Mouse (Mus musculus): ENCODE results near the gene Itgb5. TPM values are rescaled to one million over a fixed set of nuclear protein-coding genes. Genes with fewer than 3 reads are reported as not detected.
A peak's percentile ranks its signal among the peaks of the same experiment; 100 is the strongest.

Itgb5 gene
- polyA plus RNA-seq, 1 experiment from 2014 or later, result 16.8 TPM

GRCm38 (mm10) chr16:33871865-33872443 is 42.5 kb downstream of the Itgb5 start:
- 46% methylated on average over 14 of the region's 14 CpGs for WGBS
- Histone ChIP-seq H3K4me1 (ENCODE audit: insufficient read depth, low read length) (peaks cover 6% of the 10 kb centered on the region; the same call in 1 of the 2 replicates), H3K27me3 (ENCODE audit: insufficient read depth, low read length) (no peaks in the 10 kb centered on the region), H3K9ac (replicated peaks; ENCODE audit: low read length) (0 out of 2 replicates have a peak overlapping the region, but pooled peaks have one; percentile 3), H3K9me3 (ENCODE audit: low read length) (no peaks in the 10 kb centered on the region), H3K36me3 (ENCODE audit: insufficient read depth, low read length) (peaks cover 5% of the 10 kb centered on the region; the same call in 1 of the 2 replicates), H3K4me3 (ENCODE audit: low read length) (no peak overlapping the region), H3K27ac (ENCODE audit: low read length) (peak overlapping the region; percentile 50), H3K4me2 (replicated peaks; ENCODE audit: low read depth, low read length) (no peak overlapping the region)
- ATAC-seq (ENCODE audit: low FRiP score, low TSS enrichment), result peak; percentile 67

- H3K9me3 ChIP-seq (ENCODE audit: low read length), result no peaks in the 10 kb centered on the region
- no peak overlapping the region for H3K4me2 ChIP-seq (replicated peaks; ENCODE audit: low read depth, low read length)
- peaks cover 5% of the 10 kb centered on the region; the same call in 1 of the 2 replicates for H3K36me3 ChIP-seq (ENCODE audit: insufficient read depth, low read length)
- H3K27ac ChIP-seq (ENCODE audit: low read length), result peak overlapping the region; percentile 50; the same call in 1 of the 2 replicates
- no peak overlapping the region for H3K9ac ChIP-seq (replicated peaks; ENCODE audit: low read length)
- no peak for ATAC-seq (ENCODE audit: low FRiP score, low TSS enrichment)
- peaks cover 11% of the 10 kb centered on the region for H3K4me1 ChIP-seq (ENCODE audit: insufficient read depth, low read length)
- WGBS, result 76% methylated on average over 7 of the region's 7 CpGs
- H3K27me3 ChIP-seq (ENCODE audit: insufficient read depth, low read length), result no peaks in the 10 kb centered on the region
- H3K4me3 ChIP-seq (ENCODE audit: low read length), result no peak overlapping the region
These were observed 43.8 kb downstream of the Itgb5 start for GRCm38 (mm10) chr16:33873282-33873681.

- no peaks in the 10 kb centered on the region for H3K27me3 ChIP-seq (ENCODE audit: insufficient read depth, low read length)
- H3K4me3 ChIP-seq (ENCODE audit: low read length), result no peak overlapping the region
- H3K9ac ChIP-seq (replicated peaks; ENCODE audit: low read length), result no peak overlapping the region
- ATAC-seq (ENCODE audit: low FRiP score, low TSS enrichment), result no peak
- H3K4me1 ChIP-seq (ENCODE audit: insufficient read depth, low read length), result peaks cover 20% of the 10 kb centered on the region
- 53% methylated on average over 6 of the region's 6 CpGs for WGBS
- no peak overlapping the region for H3K4me2 ChIP-seq (replicated peaks; ENCODE audit: low read depth, low read length)
- H3K9me3 ChIP-seq (ENCODE audit: low read length), result no peaks in the 10 kb centered on the region
- peak overlapping the region; percentile 27; the same call in 1 of the 2 replicates for H3K27ac ChIP-seq (ENCODE audit: low read length)
- H3K36me3 ChIP-seq (ENCODE audit: insufficient read depth, low read length), result peaks cover 7% of the 10 kb centered on the region; the same call in 1 of the 2 replicates
These were observed 48.7 kb downstream of the Itgb5 start for GRCm38 (mm10) chr16:33878041-33878783.

GRCm38 (mm10) chr16:33879031-33879430 is 49.6 kb downstream of the Itgb5 start:
- no peaks in the 10 kb centered on the region for H3K27me3 ChIP-seq (ENCODE audit: insufficient read depth, low read length)
- peak; percentile 18; the same call in 1 of the 2 replicates for ATAC-seq (ENCODE audit: low FRiP score, low TSS enrichment)
- H3K27ac ChIP-seq (ENCODE audit: low read length), result no peak overlapping the region

GRCm38 (mm10) chr16:33879556-33879955 is 50.1 kb downstream of the Itgb5 start:
- Histone ChIP-seq H3K27ac (ENCODE audit: low read length) (no peak overlapping the region), H3K9ac (replicated peaks; ENCODE audit: low read length) (no peak overlapping the region), H3K4me1 (ENCODE audit: insufficient read depth, low read length) (peaks cover 32% of the 10 kb centered on the region), H3K4me2 (replicated peaks; ENCODE audit: low read depth, low read length) (no peak overlapping the region), H3K27me3 (ENCODE audit: insufficient read depth, low read length) (no peaks in the 10 kb centered on the region), H3K36me3 (ENCODE audit: insufficient read depth, low read length) (peaks cover 7% of the 10 kb centered on the region; the same call in 1 of the 2 replicates), H3K9me3 (ENCODE audit: low read length) (no peaks in the 10 kb centered on the region), H3K4me3 (ENCODE audit: low read length) (no peak overlapping the region)
- no peak for ATAC-seq (ENCODE audit: low FRiP score, low TSS enrichment)
- 41% methylated on average over 4 of the region's 4 CpGs for WGBS

More at GRCm38 (mm10) chr16:33879031-33879430, 49.6 kb downstream of the Itgb5 start:
- WGBS, result 45% methylated on average over 6 of the region's 6 CpGs
- peaks cover 28% of the 10 kb centered on the region for H3K4me1 ChIP-seq (ENCODE audit: insufficient read depth, low read length)
- no peak overlapping the region for H3K4me3 ChIP-seq (ENCODE audit: low read length)
- H3K9ac ChIP-seq (replicated peaks; ENCODE audit: low read length), result no peak overlapping the region
- no peaks in the 10 kb centered on the region for H3K9me3 ChIP-seq (ENCODE audit: low read length)
- no peak overlapping the region for H3K4me2 ChIP-seq (replicated peaks; ENCODE audit: low read depth, low read length)
- peaks cover 7% of the 10 kb centered on the region; the same call in 1 of the 2 replicates for H3K36me3 ChIP-seq (ENCODE audit: insufficient read depth, low read length)

GRCm38 (mm10) chr16:33880765-33881164 is 51.3 kb downstream of the Itgb5 start:
- no peak overlapping the region for H3K9ac ChIP-seq (replicated peaks; ENCODE audit: low read length)
- no peak for ATAC-seq (ENCODE audit: low FRiP score, low TSS enrichment)
- H3K36me3 ChIP-seq (ENCODE audit: insufficient read depth, low read length), result peaks cover 7% of the 10 kb centered on the region; the same call in 1 of the 2 replicates
- no peak overlapping the region for H3K4me2 ChIP-seq (replicated peaks; ENCODE audit: low read depth, low read length)
- H3K4me1 ChIP-seq (ENCODE audit: insufficient read depth, low read length), result peaks cover 42% of the 10 kb centered on the region
- H3K27ac ChIP-seq (ENCODE audit: low read length), result no peak overlapping the region
- 88% methylated on average over 4 of the region's 4 CpGs for WGBS
- H3K27me3 ChIP-seq (ENCODE audit: insufficient read depth, low read length), result no peaks in the 10 kb centered on the region
- no peaks in the 10 kb centered on the region for H3K9me3 ChIP-seq (ENCODE audit: low read length)
- H3K4me3 ChIP-seq (ENCODE audit: low read length), result no peak overlapping the region

- Histone ChIP-seq H3K27me3 (ENCODE audit: insufficient read depth, low read length) (no peaks in the 10 kb centered on the region), H3K9me3 (ENCODE audit: low read length) (no peaks in the 10 kb centered on the region), H3K4me1 (ENCODE audit: insufficient read depth, low read length) (peaks cover 57% of the 10 kb centered on the region), H3K27ac (ENCODE audit: low read length) (peak overlapping the region; percentile 69), H3K4me3 (ENCODE audit: low read length) (no peak overlapping the region), H3K9ac (replicated peaks; ENCODE audit: low read length) (no peak overlapping the region), H3K36me3 (ENCODE audit: insufficient read depth, low read length) (0 out of 2 replicates have a peak, but pooled peaks cover 3% of the 10 kb centered on the region), H3K4me2 (replicated peaks; ENCODE audit: low read depth, low read length) (no peak overlapping the region)
- 46% methylated on average over 4 of the region's 4 CpGs for WGBS
- ATAC-seq (ENCODE audit: low FRiP score, low TSS enrichment), result peak; percentile 50
These were observed 53.1 kb downstream of the Itgb5 start for GRCm38 (mm10) chr16:33882540-33882939.

- Histone ChIP-seq H3K36me3 (ENCODE audit: insufficient read depth, low read length) (0 out of 2 replicates have a peak, but pooled peaks cover 3% of the 10 kb centered on the region), H3K9me3 (ENCODE audit: low read length) (no peaks in the 10 kb centered on the region), H3K27me3 (ENCODE audit: insufficient read depth, low read length) (no peaks in the 10 kb centered on the region), H3K9ac (replicated peaks; ENCODE audit: low read length) (no peak overlapping the region), H3K4me1 (ENCODE audit: insufficient read depth, low read length) (peaks cover 51% of the 10 kb centered on the region), H3K4me3 (ENCODE audit: low read length) (no peak overlapping the region), H3K27ac (ENCODE audit: low read length) (peak overlapping the region; percentile 69; the same call in 1 of the 2 replicates), H3K4me2 (replicated peaks; ENCODE audit: low read depth, low read length) (no peak overlapping the region)
- ATAC-seq (ENCODE audit: low FRiP score, low TSS enrichment), result no peak
- WGBS, result 48% methylated on average over 16 of the region's 16 CpGs
These were observed 53.8 kb downstream of the Itgb5 start for GRCm38 (mm10) chr16:33883046-33883975.

- H3K4me2 ChIP-seq (replicated peaks; ENCODE audit: low read depth, low read length), result no peak overlapping the region
- 66% methylated on average over 5 of the region's 5 CpGs for WGBS
- no peaks in the 10 kb centered on the region for H3K9me3 ChIP-seq (ENCODE audit: low read length)
- ATAC-seq (ENCODE audit: low FRiP score, low TSS enrichment), result no peak
- H3K4me1 ChIP-seq (ENCODE audit: insufficient read depth, low read length), result peaks cover 54% of the 10 kb centered on the region
- H3K36me3 ChIP-seq (ENCODE audit: insufficient read depth, low read length), result 0 out of 2 replicates have a peak, but pooled peaks cover 3% of the 10 kb centered on the region
- no peak overlapping the region for H3K4me3 ChIP-seq (ENCODE audit: low read length)
- no peaks in the 10 kb centered on the region for H3K27me3 ChIP-seq (ENCODE audit: insufficient read depth, low read length)
- 0 out of 2 replicates have a peak overlapping the region, but pooled peaks have one; percentile 69 for H3K27ac ChIP-seq (ENCODE audit: low read length)
- H3K9ac ChIP-seq (replicated peaks; ENCODE audit: low read length), result no peak overlapping the region
These were observed 54.7 kb downstream of the Itgb5 start for GRCm38 (mm10) chr16:33884201-33884600.

Measured in kidney, embryonic 16.5 days (tissue).